Mouse (Mus musculus): ENCODE results near the gene Mfsd4b5.

DNA sequence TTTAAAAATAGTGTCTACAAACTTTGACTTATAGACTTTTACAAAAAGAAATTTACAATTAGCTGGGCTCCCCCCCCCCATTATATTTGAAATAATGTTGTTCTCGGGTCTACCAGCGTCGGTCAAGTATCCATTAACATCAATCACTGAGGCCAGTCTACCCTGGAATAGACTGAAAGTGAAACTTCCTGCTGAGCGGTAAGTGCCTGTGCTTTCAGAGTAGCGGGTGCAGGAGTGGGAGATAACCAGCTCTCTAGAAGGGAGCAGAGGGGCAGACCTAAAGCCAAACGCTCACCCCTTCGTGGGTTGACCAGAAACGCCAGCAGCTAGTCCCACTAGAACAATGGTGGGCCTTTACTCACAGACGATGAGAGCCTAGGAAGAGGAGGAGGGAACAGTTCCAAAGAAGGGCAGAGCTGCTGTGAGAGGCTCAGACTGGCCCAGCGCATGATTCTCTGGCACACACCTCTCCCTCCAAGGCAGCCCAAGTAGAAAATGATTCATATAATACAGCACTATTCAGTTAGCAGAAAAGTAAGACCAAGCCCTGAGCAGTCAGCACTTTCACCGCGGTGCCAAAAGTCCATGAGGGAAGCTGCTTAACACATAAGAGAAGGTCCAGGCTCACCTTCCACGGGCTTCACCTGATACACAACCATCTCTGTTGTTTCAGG lies 77.5 kb downstream of the Mfsd4b5 start:
- TF ChIP-seq CTCF (IDR thresholded peaks at IDR 0.05; ENCODE audit: control insufficient read depth, insufficient read depth, low read length), result no peak
- TF ChIP-seq POLR2A (IDR thresholded peaks at IDR 0.05; ENCODE audit: borderline replicate concordance, control insufficient read depth, low read depth, low read length), result no peak
